Mouse (Mus musculus) neural tube, embryonic 11.5 days (tissue): ENCODE data around the gene Rrbp1. TPM values are rescaled to one million over a fixed set of nuclear protein-coding genes. Genes with fewer than 3 reads are reported as not detected.
A peak's percentile ranks its signal among the peaks of the same experiment; 100 is the strongest.

Experiments
- ATAC-seq: fragments of 200-750 bp; cut with Nextera tagmentation; 2 replicates; pipeline ENCODE4 v1.8.0; 2017; ENCODE audit warnings: moderate number of reproducible peaks, mild to moderate bottlenecking, moderate TSS enrichment, moderate library complexity; ENCODE audit not compliant: insufficient read depth, low FRiP score, low TSS enrichment
- DNase-seq: peaks from one replicate; pipeline ENCODE4 v3.0.0-alpha.2; 2015; ENCODE audit warnings: low spot score
- H3K27ac ChIP-seq: fragments of 300-500 bp; sonication (generic); 2 replicates; pipeline ENCODE4 v1.5.1; 2014; ENCODE audit warnings: low read depth, mild to moderate bottlenecking, low read length
- H3K27me3 ChIP-seq: fragments of 300-500 bp; sonication (generic); 2 replicates; pipeline ENCODE4 v1.6.1; 2014; ENCODE audit warnings: mild to moderate bottlenecking, low read length, mixed read lengths; ENCODE audit not compliant: control insufficient read depth, insufficient read depth
- H3K36me3 ChIP-seq: fragments of 300-500 bp; sonication (generic); 2 replicates; pipeline ENCODE4 v1.6.1; 2014; ENCODE audit warnings: mild to moderate bottlenecking, low read length, moderate library complexity, mixed read lengths; ENCODE audit not compliant: control insufficient read depth, insufficient read depth
- H3K4me1 ChIP-seq: fragments of 300-500 bp; sonication (generic); 2 replicates; pipeline ENCODE4 v1.6.1; 2014; ENCODE audit warnings: low read length, mixed read lengths; ENCODE audit not compliant: control insufficient read depth, insufficient read depth
- H3K4me2 ChIP-seq: fragments of 300-500 bp; sonication (generic); 2 replicates; pipeline ENCODE4 v1.6.1; 2014; ENCODE audit warnings: low read depth, mild to moderate bottlenecking, moderate library complexity
- H3K4me3 ChIP-seq: fragments of 300-500 bp; sonication (generic); 2 replicates; pipeline ENCODE4 v1.5.1; 2014; ENCODE audit warnings: low read depth, low read length
- H3K9ac ChIP-seq: fragments of 300-500 bp; sonication (generic); 2 replicates; pipeline ENCODE4 v1.6.1; 2014; ENCODE audit warnings: mild to moderate bottlenecking, low read length
- H3K9me3 ChIP-seq: fragments of 300-500 bp; sonication (generic); 2 replicates; pipeline ENCODE4 v1.6.1; 2016; ENCODE audit warnings: low read length; ENCODE audit not compliant: control insufficient read depth
- WGBS: fragments of 180-500 bp; shearing (Covaris S2); extraction: QIAGEN DNeasy Blood & Tissue Kit; methylation state at CpG from one replicate; pipeline ENCODE4 v1.1.7; 2014; 5-methylcytosine and 5-hydroxymethylcytosine counted together
- polyA plus RNA-seq: library from polyadenylated mRNA; unstranded; fragments of >200 nt; fragmentation: Nextera tagmentation; extraction: Ambion mirVana; gene quantifications from 2 replicates; pipeline ENCODE4 v1.2.1, GENCODE M21; 2014

Rrbp1 gene
- polyA plus RNA-seq, 1 experiment from 2014 or later: 38.8 TPM

- 51% methylated on average over 7 of the region's 7 CpGs for WGBS
- Histone ChIP-seq H3K4me2 (no peak overlapping the region), H3K27ac (no peak overlapping the region), H3K4me1 (0 out of 2 replicates have a peak, but pooled peaks cover 3% of the 10 kb centered on the region), H3K36me3 (no peaks in the 10 kb centered on the region), H3K4me3 (no peak overlapping the region), H3K9ac (no peak overlapping the region), H3K27me3 (no peaks in the 10 kb centered on the region), H3K9me3 (no peaks in the 10 kb centered on the region)
- DNase-seq (no peak), ATAC-seq (no peak)
Measured at GRCm38 (mm10) chr2:143924085-143924484, 87.0 kb downstream of the Rrbp1 start.

- ATAC-seq (no peak), DNase-seq (no peak)
- Histone ChIP-seq H3K4me1 (peaks cover 9% of the 10 kb centered on the region; the same call in 1 of the 2 replicates), H3K27me3 (no peaks in the 10 kb centered on the region), H3K9me3 (no peaks in the 10 kb centered on the region), H3K27ac (no peak overlapping the region), H3K4me2 (no peak overlapping the region), H3K4me3 (no peak overlapping the region), H3K36me3 (no peaks in the 10 kb centered on the region), H3K9ac (no peak overlapping the region)
- 54% methylated on average over 4 of the region's 4 CpGs for WGBS
Measured at GRCm38 (mm10) chr2:143918831-143919502, 92.1 kb downstream of the Rrbp1 start.

GRCm38 (mm10) chr2:143917622-143918021 lies 93.4 kb downstream of the Rrbp1 start:
- DNase-seq: no peak
- no peak overlapping the region for H3K4me2 ChIP-seq
- 84% methylated on average over 5 of the region's 5 CpGs for WGBS

GRCm38 (mm10) chr2:143916229-143916628 lies 94.8 kb downstream of the Rrbp1 start:
- 13% methylated on average over 5 of the region's 5 CpGs for WGBS
- no peak overlapping the region for H3K27ac ChIP-seq
- DNase-seq (no peak), ATAC-seq (no peak)
- peak overlapping the region; percentile 75 for H3K4me2 ChIP-seq
- no peaks in the 10 kb centered on the region for H3K9me3 ChIP-seq
- H3K9ac ChIP-seq: peak overlapping the region; percentile 74
- peak overlapping the region; percentile 80 for H3K4me3 ChIP-seq
- H3K4me1 ChIP-seq: peaks cover 7% of the 10 kb centered on the region; the same call in 1 of the 2 replicates
- no peaks in the 10 kb centered on the region for H3K36me3 ChIP-seq
- H3K27me3 ChIP-seq: no peaks in the 10 kb centered on the region

More at GRCm38 (mm10) chr2:143917622-143918021, 93.4 kb downstream of the Rrbp1 start:
- ATAC-seq: no peak
- peaks cover 7% of the 10 kb centered on the region; the same call in 1 of the 2 replicates for H3K4me1 ChIP-seq
- H3K27me3 ChIP-seq: no peaks in the 10 kb centered on the region
- H3K27ac ChIP-seq: no peak overlapping the region
- H3K9ac ChIP-seq: no peak overlapping the region
- H3K9me3 ChIP-seq: no peaks in the 10 kb centered on the region
- H3K36me3 ChIP-seq: no peaks in the 10 kb centered on the region
- no peak overlapping the region for H3K4me3 ChIP-seq

- Histone ChIP-seq H3K9me3 (no peaks in the 10 kb centered on the region), H3K9ac (peak overlapping the region; percentile 74), H3K27ac (peak overlapping the region; percentile 96), H3K36me3 (no peaks in the 10 kb centered on the region), H3K4me1 (peaks cover 7% of the 10 kb centered on the region; the same call in 1 of the 2 replicates), H3K4me3 (peak overlapping the region; percentile 80), H3K27me3 (no peaks in the 10 kb centered on the region), H3K4me2 (peak overlapping the region; percentile 75)
- DNase-seq (no peak), ATAC-seq (peak; percentile 49)
- WGBS: under 1% methylated on average over 32 of the region's 32 CpGs
Measured at GRCm38 (mm10) chr2:143915600-143916135, 95.4 kb downstream of the Rrbp1 start.

- peak; percentile 98 for ATAC-seq
- peak within 1 kb of the TSS; percentile 74 for H3K9ac ChIP-seq
- H3K36me3 ChIP-seq: no peaks in the 10 kb centered on the region
- no peaks in the 10 kb centered on the region for H3K9me3 ChIP-seq
- under 1% methylated on average over 69 of the region's 71 CpGs for WGBS
- H3K4me3 ChIP-seq: peak within 1 kb of the TSS; percentile 80
- DNase-seq: peak; percentile 97
- H3K27me3 ChIP-seq: no peaks in the 10 kb centered on the region
- peak within 1 kb of the TSS; percentile 75 for H3K4me2 ChIP-seq
- peak within 1 kb of the TSS; percentile 96 for H3K27ac ChIP-seq
- H3K4me1 ChIP-seq: peaks cover 7% of the 10 kb centered on the region; the same call in 1 of the 2 replicates
Measured at GRCm38 (mm10) chr2:143914760-143915599, 96.1 kb downstream of the Rrbp1 start, which contains the start of gene Dstn. Gene Dstn, plus strand, starts transcription at chr2:143915320.

GRCm38 (mm10) chr2:143914221-143914620 lies 96.8 kb downstream of the Rrbp1 start:
- H3K9me3 ChIP-seq: no peaks in the 10 kb centered on the region
- no peak for ATAC-seq
- peak overlapping the region; percentile 80 for H3K4me3 ChIP-seq
- peak overlapping the region; percentile 75 for H3K4me2 ChIP-seq
- peak; percentile 24 for DNase-seq
- no peak overlapping the region; the same call in 1 of the 2 replicates for H3K27ac ChIP-seq
- WGBS: 6% methylated on average over 10 of the region's 10 CpGs
- no peaks in the 10 kb centered on the region for H3K27me3 ChIP-seq
- no peaks in the 10 kb centered on the region for H3K36me3 ChIP-seq
- H3K4me1 ChIP-seq: peaks cover 7% of the 10 kb centered on the region; the same call in 1 of the 2 replicates
- H3K9ac ChIP-seq: peak overlapping the region; percentile 74

GRCm38 (mm10) chr2:143912199-143912598 lies 98.9 kb downstream of the Rrbp1 start:
- 85% methylated on average over 2 of the region's 2 CpGs for WGBS
- no peaks in the 10 kb centered on the region for H3K27me3 ChIP-seq
- no peak overlapping the region for H3K4me3 ChIP-seq
- H3K27ac ChIP-seq: no peak overlapping the region
- no peak overlapping the region for H3K9ac ChIP-seq
- no peak overlapping the region for H3K4me2 ChIP-seq
- peaks cover 5% of the 10 kb centered on the region; the same call in 1 of the 2 replicates for H3K4me1 ChIP-seq
- DNase-seq: no peak
- no peaks in the 10 kb centered on the region for H3K36me3 ChIP-seq
- no peak for ATAC-seq
- no peaks in the 10 kb centered on the region for H3K9me3 ChIP-seq
